Mouse (Mus musculus) ES-Bruce4 (cell line): ENCODE data around the gene Dpp4.

Experiments
- CTCF ChIP-seq: IDR thresholded peaks from one replicate; pipeline ENCODE4 v1.8.1; 2011; ENCODE audit warnings: low read depth, low read length
- EP300 ChIP-seq: IDR thresholded peaks from 2 replicates; pipeline ENCODE4 v1.6.1; 2011; ENCODE audit warnings: low read depth, low read length; ENCODE audit not compliant: insufficient read depth
- POLR2A ChIP-seq: IDR thresholded peaks from one replicate; pipeline ENCODE4 v1.8.1; 2011; ENCODE audit warnings: low read length; ENCODE audit not compliant: insufficient read depth

- TF ChIP-seq EP300 (no peak), POLR2A (no peak), CTCF (no peak)
Measured at GRCm38 (mm10) chr2:62449692-62450346, 37.8 kb upstream of the Dpp4 start.
